Mouse (Mus musculus) macrophage (primary cell): ENCODE results near the gene Tmem236. TPM values are rescaled to one million over a fixed set of nuclear protein-coding genes. Genes with fewer than 3 reads are reported as not detected.
A peak's percentile ranks its signal among the peaks of the same experiment; 100 is the strongest.

Experiments used
- H3K27ac ChIP-seq: fragments of 350-480 bp; formaldehyde crosslinking; 2 replicates; pipeline ENCODE4 v1.9.0; 2021
- H3K36me3 ChIP-seq: fragments of 350-480 bp; formaldehyde crosslinking; 2 replicates; pipeline ENCODE4 v1.9.0; 2021; ENCODE audit errors: inconsistent target
- H3K4me3 ChIP-seq: fragments of 350-480 bp; formaldehyde crosslinking; 2 replicates; pipeline ENCODE4 v1.9.0; 2021; ENCODE audit errors: inconsistent target
- H3K79me2 ChIP-seq: fragments of 350-480 bp; formaldehyde crosslinking; 2 replicates; pipeline ENCODE4 v1.9.0; 2021; ENCODE audit errors: inconsistent target
- WGBS: methylation state at CpG from one replicate; pipeline ENCODE4 v1.1.7; 2026; ENCODE audit warnings: inconsistent platforms; ENCODE audit not compliant: missing documents; 5-methylcytosine and 5-hydroxymethylcytosine counted together
- polyA plus RNA-seq: library from polyadenylated mRNA; stranded (reverse); fragments of 250-400 nt; gene quantifications from 3 replicates; pipeline ENCODE4 v1.2.4, GENCODE M21; 2018; ENCODE audit warnings: inconsistent platforms

Tmem236 gene
- polyA plus RNA-seq, 1 experiment from 2014 or later = not detected

GRCm38 (mm10) chr2:14249839-14250564 lies 75.7 kb downstream of the Tmem236 start:
- H3K36me3 ChIP-seq = peaks cover 51% of the 10 kb centered on the region

GRCm38 (mm10) chr2:14251938-14252337 lies 77.6 kb downstream of the Tmem236 start:
- Histone ChIP-seq H3K36me3 (peaks cover 38% of the 10 kb centered on the region), H3K27ac (no peak overlapping the region), H3K79me2 (peaks cover 60% of the 10 kb centered on the region; the same call in 1 of the 2 replicates), H3K4me3 (no peak overlapping the region)
- 63% methylated on average over 3 of the region's 3 CpGs for WGBS

More at GRCm38 (mm10) chr2:14249839-14250564, 75.7 kb downstream of the Tmem236 start:
- Histone ChIP-seq H3K4me3 (no peak overlapping the region), H3K79me2 (peaks cover 62% of the 10 kb centered on the region; the same call in 1 of the 2 replicates), H3K27ac (peak overlapping the region; percentile 73)
- WGBS = 11% methylated on average over 3 of the region's 3 CpGs

GRCm38 (mm10) chr2:14258345-14258850 lies 84.1 kb downstream of the Tmem236 start:
- Histone ChIP-seq H3K27ac (no peak overlapping the region), H3K4me3 (no peak overlapping the region), H3K36me3 (peaks cover 22% of the 10 kb centered on the region), H3K79me2 (peaks cover 47% of the 10 kb centered on the region; the same call in 1 of the 2 replicates)

- Histone ChIP-seq H3K79me2 (peaks cover 25% of the 10 kb centered on the region; the same call in 1 of the 2 replicates), H3K4me3 (no peak overlapping the region), H3K36me3 (peaks cover 21% of the 10 kb centered on the region), H3K27ac (peak overlapping the region; percentile 67)
- 13% methylated on average over 1 of the region's 1 CpGs for WGBS
These were observed 87.8 kb downstream of the Tmem236 start for GRCm38 (mm10) chr2:14262090-14262489.

- peaks cover 12% of the 10 kb centered on the region for H3K36me3 ChIP-seq
- WGBS = 6% methylated on average over 1 of the region's 1 CpGs
- H3K4me3 ChIP-seq = no peak overlapping the region
- H3K27ac ChIP-seq = peak overlapping the region; percentile 29
- peaks cover 9% of the 10 kb centered on the region; the same call in 1 of the 2 replicates for H3K79me2 ChIP-seq
These were observed 94.8 kb downstream of the Tmem236 start for GRCm38 (mm10) chr2:14269160-14269559.

Other genes with a start within 250 kb of the Tmem236 start
- 2.9 to 14.4 TPM (median 5.1 TPM) in 3 replicates for gene Hacd1, start 118.4 kb upstream of the Tmem236 start, polyA plus RNA-seq
- 13.5 to 22.9 TPM (median 17.2 TPM) in 3 replicates for gene Stam, start 100.4 kb upstream of the Tmem236 start, polyA plus RNA-seq
- 311 to 697 TPM (median 500 TPM) in 3 replicates for gene Mrc1, start 54.9 kb downstream of the Tmem236 start, polyA plus RNA-seq
- gene Slc39a12, start 213.8 kb downstream of the Tmem236 start, polyA plus RNA-seq = 1.7 to 4.4 TPM (median 3.2 TPM) in 3 replicates